Mouse (Mus musculus) CH12.LX (cell line): Measurements from ENCODE around the gene Marcksl1. TPM values are rescaled to one million over a fixed set of nuclear protein-coding genes. Genes with fewer than 3 reads are reported as not detected.

ENCODE experiments used
- DNase-seq: peaks from one replicate; pipeline ENCODE4 v3.0.0-alpha.2; 2013; ENCODE audit errors: extremely low read depth
- H3K27ac ChIP-seq: 2 replicates; pipeline ENCODE4 v1.5.1; 2012; ENCODE audit warnings: low read depth, mild to moderate bottlenecking, control low read depth, moderate library complexity; ENCODE audit not compliant: insufficient read depth
- H3K27me3 ChIP-seq: replicated peaks from 2 replicates; pipeline ENCODE3; 2012; ENCODE audit warnings: inconsistent platforms
- H3K36me3 ChIP-seq, 2 experiments: replicated peaks in 1 of 2; 2 replicates each; pipeline versions ENCODE3 to v1.6.1; 2012; ENCODE audit warnings: inconsistent platforms in 1 of 2, low read length in 1 of 2, mild to moderate bottlenecking in 1 of 2, mixed read lengths in 1 of 2, moderate library complexity in 1 of 2; ENCODE audit not compliant: control insufficient read depth in 1 of 2, insufficient read depth in 1 of 2
- H3K4me1 ChIP-seq, 2 experiments: 2 replicates each; pipeline ENCODE4 v1.6.1; 2012; ENCODE audit warnings: inconsistent platforms in 1 of 2, moderate library complexity in 1 of 2; ENCODE audit not compliant: insufficient read depth in 2 of 2, control insufficient read depth in 1 of 2
- H3K4me2 ChIP-seq: 2 replicates; pipeline ENCODE4 v1.6.1; 2012; ENCODE audit warnings: low read depth, mild to moderate bottlenecking, control low read depth; ENCODE audit not compliant: poor library complexity, insufficient read depth, severe bottlenecking
- H3K4me3 ChIP-seq, 3 experiments: fragments of 150-350 bp in 1 of 3; sonication (generic) in 1 of 3; replicated peaks in 1 of 3; 2 replicates each; pipeline versions ENCODE3 to v1.5.1; 2011 to 2012; ENCODE audit warnings: low read depth in 2 of 3, low read length in 2 of 3, mild to moderate bottlenecking in 2 of 3, moderate library complexity in 2 of 3, control low read depth in 1 of 3, improper control_type of control experiment in 1 of 3, inconsistent platforms in 1 of 3, mixed read lengths in 1 of 3; ENCODE audit not compliant: poor library complexity in 1 of 3
- H3K79me2 ChIP-seq: replicated peaks from 2 replicates; pipeline ENCODE4 v1.6.1; 2012; ENCODE audit warnings: mild to moderate bottlenecking, moderate library complexity; ENCODE audit not compliant: control insufficient read depth, poor library complexity, insufficient read depth, severe bottlenecking; ENCODE audit errors: extremely low read depth
- H3K9ac ChIP-seq: 2 replicates; pipeline ENCODE4 v1.6.1; 2012; ENCODE audit warnings: low read depth, mild to moderate bottlenecking, control low read depth, moderate library complexity; ENCODE audit not compliant: insufficient read depth
- H3K9me3 ChIP-seq: replicated peaks from 2 replicates; pipeline ENCODE3; 2012; ENCODE audit warnings: low read length, inconsistent platforms, mixed read lengths
- BHLHE40 ChIP-seq: IDR thresholded peaks from 2 replicates; pipeline ENCODE4 v1.6.1; 2011; ENCODE audit warnings: mild to moderate bottlenecking, low read depth, low read length, improper control_type of control experiment
- CHD1 ChIP-seq: IDR thresholded peaks from 2 replicates; pipeline ENCODE4 v1.6.1; 2012; ENCODE audit warnings: low read depth, low read length, improper control_type of control experiment, inconsistent platforms
- CTCF ChIP-seq, 2 experiments: IDR thresholded peaks in 1 of 2; conservative IDR thresholded peaks in 1 of 2; 2 replicates each; pipeline ENCODE4 v1.5.1; 2011 to 2012; ENCODE audit warnings: low read depth in 2 of 2, low read length in 2 of 2, improper control_type of control experiment in 1 of 2, inconsistent platforms in 1 of 2, mild to moderate bottlenecking in 1 of 2, moderate library complexity in 1 of 2
- E2F4 ChIP-seq: IDR thresholded peaks from 2 replicates; pipeline ENCODE4 v1.6.1; 2011; ENCODE audit warnings: low read depth, low read length, improper control_type of control experiment; ENCODE audit not compliant: insufficient replicate concordance
- ELF1 ChIP-seq: IDR thresholded peaks from 2 replicates; pipeline ENCODE4 v1.6.1; 2014; ENCODE audit warnings: low read depth, mild to moderate bottlenecking, inconsistent platforms, low read length, improper control_type of control experiment
- EP300 ChIP-seq: IDR thresholded peaks from 2 replicates; pipeline ENCODE4 v1.6.1; 2011; ENCODE audit warnings: low read length, improper control_type of control experiment
- ETS1 ChIP-seq: conservative IDR thresholded peaks from 2 replicates; pipeline ENCODE4 v1.6.1; 2012; ENCODE audit warnings: low read depth, mild to moderate bottlenecking, inconsistent platforms, low read length, improper control_type of control experiment, moderate library complexity
- HCFC1 ChIP-seq: IDR thresholded peaks from 2 replicates; pipeline ENCODE4 v1.6.1; 2012; ENCODE audit warnings: low read depth, mild to moderate bottlenecking, inconsistent platforms, low read length, improper control_type of control experiment
- IRF4 ChIP-seq: IDR thresholded peaks from 2 replicates; pipeline ENCODE4 v1.6.1; 2014; ENCODE audit warnings: low read depth, mild to moderate bottlenecking, inconsistent platforms, low read length, improper control_type of control experiment
- JUN ChIP-seq: IDR thresholded peaks from 2 replicates; pipeline ENCODE4 v1.6.1; 2011; ENCODE audit warnings: low read depth, mild to moderate bottlenecking, low read length, improper control_type of control experiment, moderate library complexity; ENCODE audit not compliant: insufficient read depth
- KAT2A ChIP-seq: IDR thresholded peaks from 2 replicates; pipeline ENCODE4 v1.6.1; 2012; ENCODE audit warnings: low read length, improper control_type of control experiment, inconsistent platforms; ENCODE audit not compliant: insufficient replicate concordance
- MAX ChIP-seq: IDR thresholded peaks from 2 replicates; pipeline ENCODE4 v1.6.1; 2011; ENCODE audit warnings: low read length, improper control_type of control experiment
- MEF2A ChIP-seq: IDR thresholded peaks from 2 replicates; pipeline ENCODE4 v1.6.1; 2014; ENCODE audit warnings: low read depth, mild to moderate bottlenecking, inconsistent platforms, low read length, improper control_type of control experiment, borderline replicate concordance
- MXI1 ChIP-seq: IDR thresholded peaks from 2 replicates; pipeline ENCODE4 v1.6.1; 2011; ENCODE audit warnings: mild to moderate bottlenecking, low read depth, low read length, improper control_type of control experiment
- MYC ChIP-seq: IDR thresholded peaks from 2 replicates; pipeline ENCODE4 v1.6.1; 2011; ENCODE audit warnings: low read depth, mild to moderate bottlenecking, improper control_type of control experiment, low read length
- NELFE ChIP-seq: IDR thresholded peaks from 2 replicates; pipeline ENCODE4 v1.6.1; 2011; ENCODE audit warnings: low read depth, low read length, improper control_type of control experiment
- PAX5 ChIP-seq: IDR thresholded peaks from 2 replicates; pipeline ENCODE4 v1.6.1; 2012; ENCODE audit warnings: low read length, inconsistent platforms, mixed read lengths
- POLR2A ChIP-seq: IDR thresholded peaks from 2 replicates; pipeline ENCODE4 v1.6.1; 2011; ENCODE audit warnings: low read depth, mild to moderate bottlenecking, improper control_type of control experiment, low read length
- POLR2AphosphoS2 ChIP-seq: IDR thresholded peaks from 2 replicates; pipeline ENCODE4 v1.6.1; 2011; ENCODE audit warnings: low read depth, low read length, improper control_type of control experiment
- RAD21 ChIP-seq: IDR thresholded peaks from 2 replicates; pipeline ENCODE4 v1.6.1; 2011; ENCODE audit warnings: low read depth, mild to moderate bottlenecking, low read length, improper control_type of control experiment, moderate library complexity
- RCOR1 ChIP-seq: conservative IDR thresholded peaks from 2 replicates; pipeline ENCODE4 v1.6.1; 2012; ENCODE audit warnings: low read depth, mild to moderate bottlenecking, inconsistent platforms, low read length, improper control_type of control experiment
- SIN3A ChIP-seq: IDR thresholded peaks from 2 replicates; pipeline ENCODE4 v1.6.1; 2012; ENCODE audit warnings: low read length, improper control_type of control experiment, inconsistent platforms
- TBP ChIP-seq: conservative IDR thresholded peaks from 2 replicates; pipeline ENCODE4 v1.6.1; 2011; ENCODE audit warnings: low read depth, low read length, improper control_type of control experiment
- TCF12 ChIP-seq: IDR thresholded peaks from 2 replicates; pipeline ENCODE4 v1.6.1; 2014; ENCODE audit warnings: low read depth, mild to moderate bottlenecking, inconsistent platforms, low read length, improper control_type of control experiment
- UBTF ChIP-seq: IDR thresholded peaks from 2 replicates; pipeline ENCODE4 v1.6.1; 2012; ENCODE audit warnings: low read depth, mild to moderate bottlenecking, inconsistent platforms, low read length, improper control_type of control experiment, moderate library complexity
- USF1 ChIP-seq: IDR thresholded peaks from 2 replicates; pipeline ENCODE4 v1.6.1; 2014; ENCODE audit warnings: low read depth, mild to moderate bottlenecking, inconsistent platforms, low read length, improper control_type of control experiment
- USF2 ChIP-seq: conservative IDR thresholded peaks from 2 replicates; pipeline ENCODE4 v1.6.1; 2011; ENCODE audit warnings: low read depth, low read length, improper control_type of control experiment
- ZC3H11A ChIP-seq: IDR thresholded peaks from 2 replicates; pipeline ENCODE4 v1.6.1; 2012; ENCODE audit warnings: low read depth, mild to moderate bottlenecking, inconsistent platforms, low read length, improper control_type of control experiment
- ZMIZ1 ChIP-seq: IDR thresholded peaks from 2 replicates; pipeline ENCODE4 v1.6.1; 2012; ENCODE audit warnings: low read depth, mild to moderate bottlenecking, inconsistent platforms, low read length, improper control_type of control experiment
- ZNF384 ChIP-seq: IDR thresholded peaks from 2 replicates; pipeline ENCODE4 v1.6.1; 2012; ENCODE audit warnings: low read depth, low read length, improper control_type of control experiment, inconsistent platforms
- dilution Hi-C: fragments of 300-500 bp; cut with MboI; formaldehyde crosslinking; loops from 2 replicates; pipeline ENCODE4 v1.14.3; 2020; ENCODE audit warnings: low sequenced_read_pairs; ENCODE audit not compliant: extremely low pct_unique_long_range_greater_than_20kb, extremely low pct_ligation_motif_present
- in situ Hi-C: fragments of 300-500 bp; cut with MboI; formaldehyde crosslinking; loops from 3 replicates; pipeline ENCODE4 v1.14.3; 2019; ENCODE audit warnings: low sequenced_read_pairs, low pct_ligation_motif_present, low pct_unique_long_range_greater_than_20kb, mixed read lengths
- polyA plus RNA-seq: library from polyadenylated mRNA; unstranded; fragments of >175 nt; gene quantifications from 2 replicates; pipeline ENCODE4 v1.2.1, GENCODE M21; 2012; ENCODE audit warnings: low read depth; ENCODE audit not compliant: insufficient read length
- total RNA-seq, 2 experiments: library from RNA; depleted of rRNA; stranded (reverse); fragments of 300-350 nt in 1 of 2; fragments of >200 nt in 1 of 2; gene quantifications; 2 replicates each; pipeline ENCODE4 v1.2.3; 2012 to 2014

Marcksl1 gene
- total and polyA plus RNA-seq, 3 experiments = 195 to 423 (median 265) TPM

DNA sequence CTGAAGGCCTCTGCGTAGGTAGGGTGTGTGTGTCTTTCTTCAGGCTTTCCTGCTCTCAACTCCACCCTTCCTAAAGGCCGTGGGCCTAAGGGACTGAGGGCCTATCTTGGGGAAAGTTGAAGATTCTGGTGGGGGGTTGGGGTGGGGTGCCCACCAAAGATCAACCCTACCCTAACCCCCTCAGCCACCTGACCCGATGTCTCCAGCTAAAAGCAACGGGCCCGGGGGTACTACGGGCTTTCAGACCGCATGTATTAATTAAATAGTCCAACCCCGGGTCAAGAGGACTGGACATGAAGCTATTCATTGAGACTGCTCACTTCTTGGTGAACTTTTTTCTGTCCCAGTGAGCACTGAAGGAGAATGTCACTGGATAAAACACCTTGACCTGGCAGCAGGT lies 13.4 kb upstream of the Marcksl1 start:
- H3K9ac ChIP-seq = peak overlapping the region; percentile 63
- in situ Hi-C loops = no loop called here

GRCm38 (mm10) chr4:129500607-129501566 lies 12.5 kb upstream of the Marcksl1 start:
- Histone ChIP-seq H3K27ac (peak overlapping the region; percentile 90), H3K79me2 (no peaks in the 10 kb centered on the region), H3K27me3 (no peaks in the 10 kb centered on the region), H3K4me3 (peak overlapping the region; percentile 64 to 68 (median 65)), H3K9ac (peak overlapping the region; percentile 63), H3K4me2 (peak overlapping the region; percentile 88), H3K36me3 (no peaks in the 10 kb centered on the region), H3K4me1 (peaks cover 20 to 66% of the 10 kb centered on the region in 2 experiments), H3K9me3 (no peaks in the 10 kb centered on the region)
- in situ Hi-C loops = no loop called here
- dilution Hi-C loops = no loop called here
- DNase-seq = peak; percentile 90
- TF ChIP-seq PAX5 = no peak
- TF ChIP-seq POLR2A = peak; percentile 95
- no peak for TF ChIP-seq USF2
- no peak for TF ChIP-seq CTCF (conservative IDR thresholded peaks at IDR 0.05 in 1 of 2, IDR thresholded peaks at IDR 0.05 in 1 of 2; ENCODE audit: low read depth in 2 of 2, low read length in 2 of 2)
- TF ChIP-seq MAX = no peak; the same call in 1 of the 2 replicates
- no peak for TF ChIP-seq USF1
- no peak for TF ChIP-seq ETS1
- no peak for TF ChIP-seq KAT2A
- TF ChIP-seq EP300 = no peak
- peak; percentile 80 for TF ChIP-seq ZMIZ1
- TF ChIP-seq HCFC1 = no peak
- TF ChIP-seq SIN3A = no peak; the same call in 1 of the 2 replicates
- no peak for TF ChIP-seq MYC
- no peak for TF ChIP-seq E2F4
- no peak for TF ChIP-seq JUN
- TF ChIP-seq BHLHE40 = no peak
- TF ChIP-seq TBP = 0 out of 2 replicates have a peak, but pooled peaks have one; percentile 48
- peak; percentile 92 for TF ChIP-seq NELFE
- TF ChIP-seq ZNF384 = no peak
- TF ChIP-seq TCF12 = peak; percentile 73
- no peak; the same call in 1 of the 2 replicates for TF ChIP-seq POLR2AphosphoS2
- TF ChIP-seq ZC3H11A = no peak
- TF ChIP-seq UBTF = 0 out of 2 replicates have a peak, but pooled peaks have one; percentile 28
- no peak for TF ChIP-seq MXI1
- TF ChIP-seq CHD1 = no peak
- no peak for TF ChIP-seq IRF4
- TF ChIP-seq ELF1 = peak; percentile 69
- TF ChIP-seq RCOR1 = no peak

More for the DNA sequence above, 13.4 kb upstream of the Marcksl1 start:
- Histone ChIP-seq H3K9me3 (no peaks in the 10 kb centered on the region), H3K4me2 (peak overlapping the region; percentile 39), H3K27ac (peak overlapping the region; percentile 90; the same call in 1 of the 2 replicates), H3K79me2 (no peaks in the 10 kb centered on the region), H3K36me3 (no peaks in the 10 kb centered on the region), H3K27me3 (no peaks in the 10 kb centered on the region), H3K4me1 (peaks cover 20 to 73% of the 10 kb centered on the region in 2 experiments), H3K4me3 (peak overlapping the region; percentile 64 to 68 (median 65))
- no peak for DNase-seq
- no peak for TF ChIP-seq TBP
- TF ChIP-seq MYC = no peak
- no peak for TF ChIP-seq SIN3A
- TF ChIP-seq PAX5 = no peak
- TF ChIP-seq IRF4 = no peak
- no peak for TF ChIP-seq USF2
- TF ChIP-seq MAX = no peak
- no peak for TF ChIP-seq RAD21
- TF ChIP-seq MEF2A = no peak
- TF ChIP-seq ELF1 = no peak
- dilution Hi-C loops = no loop called here
